Mouse (Mus musculus): ENCODE results near the gene Nckap5. TPM values are rescaled to one million over a fixed set of nuclear protein-coding genes. Genes with fewer than 3 reads are reported as not detected.

Nckap5 gene
- polyA plus RNA-seq, 1 experiment from 2014 or later = 2.7 TPM

GRCm38 (mm10) chr1:126443890-126444289 is 386.7 kb downstream of the Nckap5 start:
- WGBS = 33% methylated on average over 2 of the region's 2 CpGs
- H3K9me3 ChIP-seq (ENCODE audit: control insufficient read depth, low read length) = no peaks in the 10 kb centered on the region
- ATAC-seq (ENCODE audit: insufficient number of reproducible peaks, low FRiP score, low TSS enrichment, low read depth) = no peak

GRCm38 (mm10) chr1:126442723-126443122 is 387.9 kb downstream of the Nckap5 start:
- ATAC-seq (ENCODE audit: insufficient number of reproducible peaks, low FRiP score, low TSS enrichment, low read depth) (no peak), DNase-seq (ENCODE audit: low spot score) (no peak)
- no peak overlapping the region for H3K27ac ChIP-seq (replicated peaks; ENCODE audit: low read depth, low read length)
- H3K4me2 ChIP-seq (ENCODE audit: low read depth, severe bottlenecking) = no peak overlapping the region
- no peaks in the 10 kb centered on the region for H3K9me3 ChIP-seq (ENCODE audit: control insufficient read depth, low read length)
- H3K9ac ChIP-seq (ENCODE audit: low read length) = no peak overlapping the region
- no peak overlapping the region for H3K4me3 ChIP-seq (ENCODE audit: low read depth, low read length)
- WGBS = 73% methylated on average over 1 of the region's 1 CpGs
- H3K27me3 ChIP-seq (ENCODE audit: control insufficient read depth, insufficient read depth, low read length) = no peaks in the 10 kb centered on the region
- H3K36me3 ChIP-seq (ENCODE audit: control insufficient read depth, insufficient read depth, low read length) = no peaks in the 10 kb centered on the region
- H3K4me1 ChIP-seq (ENCODE audit: control insufficient read depth, insufficient read depth, low read length) = no peaks in the 10 kb centered on the region

More at GRCm38 (mm10) chr1:126443890-126444289, 386.7 kb downstream of the Nckap5 start:
- no peaks in the 10 kb centered on the region for H3K4me1 ChIP-seq (ENCODE audit: control insufficient read depth, insufficient read depth, low read length)
- H3K4me2 ChIP-seq (ENCODE audit: low read depth, severe bottlenecking) = no peak overlapping the region
- H3K27ac ChIP-seq (replicated peaks; ENCODE audit: low read depth, low read length) = no peak overlapping the region
- H3K9ac ChIP-seq (ENCODE audit: low read length) = no peak overlapping the region
- H3K27me3 ChIP-seq (ENCODE audit: control insufficient read depth, insufficient read depth, low read length) = no peaks in the 10 kb centered on the region
- H3K4me3 ChIP-seq (ENCODE audit: low read depth, low read length) = no peak overlapping the region
- DNase-seq (ENCODE audit: low spot score) = no peak
- H3K36me3 ChIP-seq (ENCODE audit: control insufficient read depth, insufficient read depth, low read length) = no peaks in the 10 kb centered on the region

- Histone ChIP-seq H3K4me1 (ENCODE audit: control insufficient read depth, insufficient read depth, low read length) (no peaks in the 10 kb centered on the region), H3K4me2 (ENCODE audit: low read depth, severe bottlenecking) (no peak overlapping the region), H3K9me3 (ENCODE audit: control insufficient read depth, low read length) (no peaks in the 10 kb centered on the region), H3K27me3 (ENCODE audit: control insufficient read depth, insufficient read depth, low read length) (no peaks in the 10 kb centered on the region), H3K4me3 (ENCODE audit: low read depth, low read length) (no peak overlapping the region), H3K9ac (ENCODE audit: low read length) (no peak overlapping the region), H3K27ac (replicated peaks; ENCODE audit: low read depth, low read length) (no peak overlapping the region), H3K36me3 (ENCODE audit: control insufficient read depth, insufficient read depth, low read length) (no peaks in the 10 kb centered on the region)
- 75% methylated on average over 6 of the region's 6 CpGs for WGBS
- ATAC-seq (ENCODE audit: insufficient number of reproducible peaks, low FRiP score, low TSS enrichment, low read depth) = no peak
- no peak for DNase-seq (ENCODE audit: low spot score)
Measured at GRCm38 (mm10) chr1:126438000-126438572, 392.5 kb downstream of the Nckap5 start.

GRCm38 (mm10) chr1:126436937-126437667 is 393.5 kb downstream of the Nckap5 start:
- Histone ChIP-seq H3K4me1 (ENCODE audit: control insufficient read depth, insufficient read depth, low read length) (no peaks in the 10 kb centered on the region), H3K36me3 (ENCODE audit: control insufficient read depth, insufficient read depth, low read length) (no peaks in the 10 kb centered on the region), H3K9ac (ENCODE audit: low read length) (no peak overlapping the region), H3K4me2 (ENCODE audit: low read depth, severe bottlenecking) (no peak overlapping the region), H3K27me3 (ENCODE audit: control insufficient read depth, insufficient read depth, low read length) (no peaks in the 10 kb centered on the region), H3K4me3 (ENCODE audit: low read depth, low read length) (no peak overlapping the region), H3K9me3 (ENCODE audit: control insufficient read depth, low read length) (no peaks in the 10 kb centered on the region), H3K27ac (replicated peaks; ENCODE audit: low read depth, low read length) (no peak overlapping the region)
- ATAC-seq (ENCODE audit: insufficient number of reproducible peaks, low FRiP score, low TSS enrichment, low read depth) (no peak), DNase-seq (ENCODE audit: low spot score) (no peak)
- 69% methylated on average over 9 of the region's 9 CpGs for WGBS

GRCm38 (mm10) chr1:126432285-126432684 is 398.3 kb downstream of the Nckap5 start:
- no peak for DNase-seq (ENCODE audit: low spot score)
- 89% methylated on average over 4 of the region's 4 CpGs for WGBS

GRCm38 (mm10) chr1:126431594-126431993 is 399.0 kb downstream of the Nckap5 start:
- no peak; the same call in 1 of the 2 replicates for ATAC-seq (ENCODE audit: insufficient number of reproducible peaks, low FRiP score, low TSS enrichment, low read depth)
- H3K4me1 ChIP-seq (ENCODE audit: control insufficient read depth, insufficient read depth, low read length) = no peaks in the 10 kb centered on the region
- no peak overlapping the region for H3K4me2 ChIP-seq (ENCODE audit: low read depth, severe bottlenecking)
- no peaks in the 10 kb centered on the region for H3K36me3 ChIP-seq (ENCODE audit: control insufficient read depth, insufficient read depth, low read length)
- WGBS = 27% methylated on average over 5 of the region's 5 CpGs
- DNase-seq (ENCODE audit: low spot score) = peak; percentile 66
- no peaks in the 10 kb centered on the region for H3K9me3 ChIP-seq (ENCODE audit: control insufficient read depth, low read length)
- no peak overlapping the region for H3K4me3 ChIP-seq (ENCODE audit: low read depth, low read length)
- H3K9ac ChIP-seq (ENCODE audit: low read length) = no peak overlapping the region
- no peak overlapping the region for H3K27ac ChIP-seq (replicated peaks; ENCODE audit: low read depth, low read length)
- H3K27me3 ChIP-seq (ENCODE audit: control insufficient read depth, insufficient read depth, low read length) = no peaks in the 10 kb centered on the region

More at GRCm38 (mm10) chr1:126432285-126432684, 398.3 kb downstream of the Nckap5 start:
- Histone ChIP-seq H3K36me3 (ENCODE audit: control insufficient read depth, insufficient read depth, low read length) (no peaks in the 10 kb centered on the region), H3K4me2 (ENCODE audit: low read depth, severe bottlenecking) (no peak overlapping the region), H3K27me3 (ENCODE audit: control insufficient read depth, insufficient read depth, low read length) (no peaks in the 10 kb centered on the region), H3K27ac (replicated peaks; ENCODE audit: low read depth, low read length) (no peak overlapping the region), H3K4me3 (ENCODE audit: low read depth, low read length) (no peak overlapping the region), H3K4me1 (ENCODE audit: control insufficient read depth, insufficient read depth, low read length) (no peaks in the 10 kb centered on the region), H3K9ac (ENCODE audit: low read length) (no peak overlapping the region), H3K9me3 (ENCODE audit: control insufficient read depth, low read length) (no peaks in the 10 kb centered on the region)
- ATAC-seq (ENCODE audit: insufficient number of reproducible peaks, low FRiP score, low TSS enrichment, low read depth) = no peak

- Histone ChIP-seq H3K4me2 (ENCODE audit: low read depth, severe bottlenecking) (no peak overlapping the region), H3K9ac (ENCODE audit: low read length) (no peak overlapping the region), H3K4me1 (ENCODE audit: control insufficient read depth, insufficient read depth, low read length) (no peaks in the 10 kb centered on the region), H3K36me3 (ENCODE audit: control insufficient read depth, insufficient read depth, low read length) (no peaks in the 10 kb centered on the region), H3K9me3 (ENCODE audit: control insufficient read depth, low read length) (no peaks in the 10 kb centered on the region), H3K27me3 (ENCODE audit: control insufficient read depth, insufficient read depth, low read length) (no peaks in the 10 kb centered on the region), H3K4me3 (ENCODE audit: low read depth, low read length) (no peak overlapping the region), H3K27ac (replicated peaks; ENCODE audit: low read depth, low read length) (no peak overlapping the region)
- no peak for DNase-seq (ENCODE audit: low spot score)
- no peak for ATAC-seq (ENCODE audit: insufficient number of reproducible peaks, low FRiP score, low TSS enrichment, low read depth)
- 84% methylated on average over 5 of the region's 5 CpGs for WGBS
Measured at GRCm38 (mm10) chr1:126411426-126411825, 419.2 kb downstream of the Nckap5 start.

- DNase-seq (ENCODE audit: low spot score) = peak; percentile 77
- H3K9me3 ChIP-seq (ENCODE audit: control insufficient read depth, low read length) = no peaks in the 10 kb centered on the region
Measured at GRCm38 (mm10) chr1:126407886-126408285, 422.7 kb downstream of the Nckap5 start.

More at GRCm38 (mm10) chr1:126407886-126408285, 422.7 kb downstream of the Nckap5 start:
- WGBS = 16% methylated on average over 4 of the region's 4 CpGs
- no peak for ATAC-seq (ENCODE audit: insufficient number of reproducible peaks, low FRiP score, low TSS enrichment, low read depth)
- Histone ChIP-seq H3K4me3 (ENCODE audit: low read depth, low read length) (no peak overlapping the region), H3K36me3 (ENCODE audit: control insufficient read depth, insufficient read depth, low read length) (no peaks in the 10 kb centered on the region), H3K4me2 (ENCODE audit: low read depth, severe bottlenecking) (no peak overlapping the region), H3K27ac (replicated peaks; ENCODE audit: low read depth, low read length) (no peak overlapping the region), H3K9ac (ENCODE audit: low read length) (no peak overlapping the region), H3K27me3 (ENCODE audit: control insufficient read depth, insufficient read depth, low read length) (no peaks in the 10 kb centered on the region), H3K4me1 (ENCODE audit: control insufficient read depth, insufficient read depth, low read length) (no peaks in the 10 kb centered on the region)

Measured in limb, embryonic 11.5 days (tissue).